Mouse (Mus musculus): ENCODE data around the gene Cby3. TPM values are rescaled to one million over a fixed set of nuclear protein-coding genes. Genes with fewer than 3 reads are reported as not detected.
A peak's percentile ranks its signal among the peaks of the same experiment; 100 is the strongest.

Gene Cby3
- total RNA-seq, 2 experiments from 2014 or later, result not detected

DNA sequence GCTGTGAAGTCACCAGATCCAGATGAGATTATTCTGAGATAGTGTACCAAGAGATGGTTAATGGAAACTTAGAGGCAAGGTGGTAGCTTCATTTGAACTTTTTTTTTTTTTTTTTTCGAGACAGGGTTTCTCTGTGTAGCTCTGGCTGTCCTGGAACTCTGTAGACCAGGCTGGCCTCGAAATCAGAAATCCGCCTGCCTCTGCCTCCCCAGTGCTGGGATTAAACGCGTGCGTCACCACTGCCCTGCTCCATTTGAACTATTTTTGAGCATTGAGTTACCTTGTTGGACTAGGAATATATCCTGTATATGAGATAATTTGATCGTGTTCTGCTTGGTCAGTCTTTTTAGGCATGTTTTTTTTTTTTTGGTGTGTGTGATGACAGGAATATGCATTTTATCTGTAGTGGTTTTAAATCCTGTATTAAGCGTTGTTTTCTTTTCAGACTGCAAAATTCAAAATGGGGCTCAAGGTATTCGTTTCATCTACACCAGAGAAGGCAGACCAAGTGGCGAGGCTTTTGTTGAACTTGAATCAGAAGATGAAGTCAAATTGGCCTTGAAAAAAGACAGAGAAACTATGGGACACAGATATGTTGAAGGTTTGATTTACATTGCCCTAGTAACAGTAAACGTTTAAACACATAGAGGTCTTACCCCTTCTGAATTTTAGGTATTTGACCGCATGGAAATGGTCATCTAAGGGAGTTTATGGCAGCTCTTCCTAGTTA is 24.9 kb downstream of the Cby3 start:
- intact Hi-C loops (cut with DNase I), result no loop called here
- DNase-seq (ENCODE audit: extremely low spot score in 1 of 2, low spot score in 2 of 2), result no peak

DNA sequence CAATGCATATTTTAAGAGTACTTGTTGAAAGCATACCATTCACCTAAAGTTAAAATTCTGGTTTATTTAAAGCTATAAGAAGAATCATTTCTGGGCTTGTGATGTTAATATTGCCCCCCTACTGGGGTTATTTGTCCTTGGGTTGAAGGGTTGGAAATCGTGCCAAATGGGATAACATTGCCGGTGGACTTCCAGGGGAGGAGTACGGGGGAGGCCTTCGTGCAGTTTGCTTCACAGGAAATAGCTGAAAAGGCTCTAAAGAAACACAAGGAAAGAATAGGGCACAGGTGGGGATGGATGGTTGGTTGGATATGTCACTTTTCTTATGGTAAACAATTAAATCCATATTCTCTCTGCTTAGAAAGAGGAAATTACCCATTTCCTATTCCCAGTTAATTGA is 27.0 kb downstream of the Cby3 start:
- intact Hi-C loops (cut with DNase I), result no loop called here
- DNase-seq (ENCODE audit: extremely low spot score in 1 of 2, low spot score in 2 of 2), result no peak

DNA sequence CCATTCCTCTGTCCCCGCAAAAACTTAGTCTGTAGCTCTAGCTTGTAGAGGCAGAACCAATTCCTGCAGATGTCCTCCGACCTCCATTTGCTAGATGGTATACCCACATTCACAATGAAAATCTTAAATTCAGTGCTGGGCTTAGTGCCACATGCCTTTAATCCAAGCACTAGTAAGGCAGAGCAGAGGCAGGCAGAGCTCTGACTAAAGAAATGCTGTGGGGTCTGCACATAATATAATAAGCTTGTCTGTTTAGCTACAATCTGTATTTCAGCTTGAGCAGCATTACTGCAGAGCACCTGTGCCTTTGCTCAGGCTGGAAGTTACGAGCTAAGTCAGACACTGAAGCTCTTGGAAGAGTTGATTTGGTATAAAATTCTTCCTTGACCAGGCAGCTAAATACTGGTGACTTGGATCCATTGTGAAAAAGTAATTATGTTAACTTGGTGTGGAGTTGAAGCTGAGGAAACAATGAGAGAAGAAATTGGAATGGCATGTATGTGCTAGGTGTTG is 33.0 kb downstream of the Cby3 start:
- intact Hi-C loops (cut with DNase I), result no loop called here
- DNase-seq (ENCODE audit: extremely low spot score in 1 of 2, low spot score in 2 of 2), result no peak

DNA sequence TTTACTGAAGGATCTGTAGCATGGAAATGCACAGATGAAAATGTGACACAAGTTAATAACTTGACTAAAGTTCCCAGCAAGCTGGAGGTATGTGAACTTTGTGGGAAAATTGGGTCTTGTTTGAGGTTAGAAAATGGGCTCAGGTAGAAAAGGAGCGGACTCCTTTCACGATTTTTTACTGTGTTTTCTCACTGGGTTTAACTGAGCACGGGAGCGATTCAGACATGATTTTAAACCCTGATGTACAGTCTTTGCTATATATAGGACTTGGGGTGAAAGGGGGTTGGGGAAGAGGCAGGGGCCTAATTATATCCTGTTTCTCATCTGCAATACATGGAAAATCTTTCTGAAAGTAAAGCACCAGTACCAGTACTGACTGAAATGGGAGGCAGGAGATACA is 33.4 kb downstream of the Cby3 start:
- intact Hi-C loops (cut with DNase I), result no loop called here
- no peak for DNase-seq (ENCODE audit: extremely low spot score in 1 of 2, low spot score in 2 of 2)

DNA sequence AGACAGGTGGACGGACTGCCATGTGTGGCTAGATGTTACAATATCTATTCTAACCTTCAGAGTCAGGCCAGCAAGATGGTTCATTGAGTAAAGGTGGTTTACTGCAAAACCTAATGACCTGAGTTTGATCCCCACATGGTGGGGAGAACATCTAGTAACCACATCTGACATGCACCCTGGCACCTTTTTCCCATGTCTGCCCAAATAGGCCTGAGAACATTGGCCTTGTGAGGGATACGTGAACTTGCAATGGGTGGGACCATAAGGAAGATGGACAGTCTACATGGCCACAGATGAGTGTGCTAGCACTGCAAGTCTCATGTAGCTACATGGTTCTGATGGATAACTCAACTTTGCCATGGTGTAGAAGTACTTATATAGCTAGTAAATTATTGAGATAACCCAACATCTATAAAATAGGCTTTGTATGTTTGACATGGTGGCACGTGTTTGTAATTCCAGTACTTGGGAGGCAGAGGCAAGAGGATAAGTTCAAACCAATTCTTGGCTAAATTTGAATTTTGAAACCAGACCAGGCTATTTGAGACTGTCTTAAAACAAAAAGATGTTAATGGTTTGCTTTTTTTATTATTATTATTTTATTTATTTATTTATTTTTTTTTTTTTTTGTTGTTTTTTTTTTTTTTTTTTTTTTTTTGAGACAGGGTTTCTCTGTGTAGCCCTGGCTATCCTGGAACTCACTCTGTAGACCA is 34.1 kb downstream of the Cby3 start:
- DNase-seq (ENCODE audit: extremely low spot score in 1 of 2, low spot score in 2 of 2), result no peak
- intact Hi-C loops (cut with DNase I), result no loop called here

DNA sequence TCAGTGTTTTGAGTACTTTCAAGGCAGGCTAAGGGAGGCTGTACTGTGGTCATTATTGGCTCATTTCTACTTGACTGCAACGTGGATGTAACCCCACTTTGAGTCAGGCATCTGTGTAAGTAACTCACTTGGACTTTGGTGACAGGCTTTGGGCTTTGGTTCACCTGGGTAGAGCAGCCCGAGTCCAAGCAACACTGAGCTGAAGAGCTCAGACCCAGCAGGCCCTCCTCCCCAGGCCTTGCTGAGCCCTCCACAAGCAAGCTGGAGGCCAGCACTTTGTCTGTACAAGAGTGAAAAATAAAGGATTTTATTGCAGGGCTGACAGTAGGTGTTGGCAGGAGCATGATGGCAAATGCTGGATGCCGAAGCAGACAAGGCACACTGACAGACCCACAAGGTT is 34.7 kb downstream of the Cby3 start:
- intact Hi-C loops (cut with DNase I), result no loop called here
- no peak for DNase-seq (ENCODE audit: extremely low spot score in 1 of 2, low spot score in 2 of 2)

DNA sequence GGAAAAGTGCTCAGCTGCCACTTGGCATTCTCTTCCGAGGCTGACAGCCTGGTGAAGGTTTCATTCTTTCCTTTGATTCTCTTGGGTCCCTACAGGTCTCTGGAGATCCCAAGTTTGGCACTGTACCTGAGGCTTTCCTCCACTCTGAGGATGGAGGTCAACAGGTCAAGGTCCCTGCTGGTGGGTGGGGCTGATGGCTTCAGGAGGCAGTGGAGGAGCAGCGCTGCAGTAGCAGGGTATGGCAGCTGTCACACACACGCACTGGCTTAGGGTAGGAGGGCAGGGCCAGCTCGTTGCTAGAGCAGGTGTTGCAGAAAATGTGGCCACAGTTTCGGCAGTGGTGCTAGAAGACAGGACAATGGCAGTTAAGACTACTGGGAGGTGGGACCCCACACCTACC is 35.4 kb downstream of the Cby3 start:
- DNase-seq (ENCODE audit: extremely low spot score in 1 of 2, low spot score in 2 of 2), result no peak
- intact Hi-C loops (cut with DNase I), result no loop called here

DNA sequence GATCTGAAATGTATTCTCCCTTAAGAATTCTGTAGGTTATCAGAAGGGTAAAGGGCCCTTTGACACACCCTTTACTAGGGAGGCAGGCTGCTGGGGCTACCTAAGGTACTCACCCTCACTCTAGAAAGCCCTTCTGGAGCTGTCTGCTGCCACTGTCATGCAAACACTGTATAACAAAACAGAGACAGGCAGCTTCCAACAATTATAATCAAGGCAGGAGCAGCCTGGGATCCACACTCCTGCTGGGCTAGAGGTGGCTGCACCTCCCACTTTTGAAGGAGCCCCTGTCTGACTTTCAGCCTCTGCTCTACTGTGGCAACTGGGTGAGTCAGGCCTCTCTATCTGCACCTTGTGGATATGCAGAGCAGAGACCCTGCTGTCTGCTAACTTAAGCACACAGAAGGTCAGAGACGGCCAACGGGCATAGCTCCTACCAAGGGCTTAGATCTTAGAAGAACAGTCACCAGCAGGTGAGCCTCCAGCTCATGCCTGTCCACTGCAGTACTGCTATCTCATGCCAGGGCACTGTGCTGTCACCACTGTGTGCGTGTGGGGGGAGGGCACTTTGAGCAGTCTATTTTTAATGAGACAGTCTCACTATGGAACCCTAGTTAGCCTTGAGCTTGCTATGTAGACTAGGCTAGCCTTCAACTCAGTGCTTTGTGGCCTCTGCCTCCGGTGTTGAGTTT is 37.2 kb downstream of the Cby3 start:
- no peak for DNase-seq (ENCODE audit: extremely low spot score in 1 of 2, low spot score in 2 of 2)
- intact Hi-C loops (cut with DNase I), result no loop called here

DNA sequence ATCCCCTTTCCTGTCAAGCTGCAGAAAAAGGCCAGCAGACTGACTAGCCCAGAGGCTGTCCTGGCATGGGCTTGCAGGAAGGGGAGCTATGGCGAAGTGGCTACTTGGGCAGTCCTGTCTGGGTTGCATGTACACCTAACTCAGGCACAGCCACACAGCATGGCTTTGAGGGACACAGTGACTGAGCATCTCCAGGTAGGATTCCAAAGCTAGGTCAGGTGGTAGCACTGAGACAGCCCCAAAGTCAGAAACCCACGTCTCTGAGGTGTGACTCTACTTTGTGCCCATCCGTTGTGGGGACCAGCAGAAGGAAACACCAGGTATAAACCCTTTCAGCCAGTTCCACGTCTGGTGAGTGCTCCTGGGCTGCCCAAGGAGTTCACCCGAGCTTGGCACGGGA is 39.0 kb downstream of the Cby3 start:
- DNase-seq (ENCODE audit: extremely low spot score in 1 of 2, low spot score in 2 of 2), result no peak
- intact Hi-C loops (cut with DNase I), result no loop called here

DNA sequence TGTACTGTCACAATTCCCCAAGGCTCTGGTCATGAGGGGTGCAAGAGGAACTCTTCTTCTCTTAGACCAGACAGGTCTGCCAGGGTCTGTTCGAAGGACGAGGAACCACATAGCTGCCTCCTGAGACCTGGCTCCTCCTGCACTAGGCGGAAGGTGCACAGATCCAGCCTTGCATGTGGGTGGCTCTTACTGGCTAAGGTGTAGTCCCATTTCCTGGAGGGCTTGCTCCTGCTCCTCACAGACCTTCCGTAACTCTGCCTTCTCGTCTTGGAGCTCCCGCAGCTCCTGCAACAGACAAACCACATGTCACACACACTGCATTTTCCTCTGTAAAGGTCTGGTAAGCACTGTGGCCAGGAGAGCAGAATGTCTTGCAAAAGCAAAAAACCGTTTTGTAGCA is 40.5 kb downstream of the Cby3 start:
- no peak for DNase-seq (ENCODE audit: extremely low spot score in 1 of 2, low spot score in 2 of 2)
- intact Hi-C loops (cut with DNase I), result no loop called here

DNA sequence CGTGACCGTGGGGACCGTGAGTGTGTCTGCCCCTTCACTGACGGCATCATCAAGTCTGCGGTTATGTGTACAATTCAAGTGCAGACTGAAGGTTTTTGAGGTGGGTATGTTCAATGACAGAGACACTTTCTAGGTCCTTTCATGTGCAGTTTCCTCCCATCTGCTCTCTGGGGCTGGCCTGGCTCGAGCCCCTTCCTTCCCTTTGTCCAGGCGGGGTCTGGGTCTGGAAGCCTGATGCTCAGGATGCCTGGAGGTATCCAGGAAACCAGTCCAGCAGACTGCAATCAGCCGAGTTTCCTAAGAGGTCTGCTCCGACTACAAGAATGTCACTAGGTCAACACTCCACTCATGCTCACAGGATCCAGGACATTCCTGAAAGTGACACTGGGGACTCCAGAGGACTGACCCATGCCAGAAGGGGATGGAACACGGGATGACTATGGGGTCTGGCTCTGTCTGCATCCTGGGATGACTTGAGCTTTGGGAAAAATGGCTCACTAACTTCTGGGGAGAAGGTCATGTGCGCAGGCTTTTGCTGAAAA is 42.6 kb downstream of the Cby3 start:
- intact Hi-C loops (cut with DNase I), result no loop called here
- DNase-seq (ENCODE audit: extremely low spot score in 1 of 2, low spot score in 2 of 2), result no peak

DNA sequence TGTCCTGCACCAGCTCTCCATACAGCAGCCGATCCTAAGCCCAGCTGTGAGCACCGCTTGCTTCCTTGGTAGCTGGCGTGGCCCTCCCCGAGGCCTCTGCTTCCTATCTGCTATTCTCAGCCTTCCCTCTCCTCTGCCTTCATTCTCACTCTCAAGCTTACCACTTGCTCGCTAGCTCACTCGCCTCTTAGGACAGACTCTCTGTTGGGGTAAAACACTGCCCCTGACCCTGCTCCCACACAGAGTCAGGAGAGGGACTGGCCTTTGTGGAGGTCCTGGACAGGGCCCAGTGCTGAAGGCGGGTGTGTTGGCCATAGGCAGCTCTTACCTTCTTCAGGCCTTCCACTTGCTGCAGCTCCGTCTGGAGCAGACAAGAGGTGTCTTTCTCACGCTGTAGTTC is 43.1 kb downstream of the Cby3 start:
- no peak for DNase-seq (ENCODE audit: extremely low spot score in 1 of 2, low spot score in 2 of 2)
- intact Hi-C loops (cut with DNase I), result no loop called here

DNA sequence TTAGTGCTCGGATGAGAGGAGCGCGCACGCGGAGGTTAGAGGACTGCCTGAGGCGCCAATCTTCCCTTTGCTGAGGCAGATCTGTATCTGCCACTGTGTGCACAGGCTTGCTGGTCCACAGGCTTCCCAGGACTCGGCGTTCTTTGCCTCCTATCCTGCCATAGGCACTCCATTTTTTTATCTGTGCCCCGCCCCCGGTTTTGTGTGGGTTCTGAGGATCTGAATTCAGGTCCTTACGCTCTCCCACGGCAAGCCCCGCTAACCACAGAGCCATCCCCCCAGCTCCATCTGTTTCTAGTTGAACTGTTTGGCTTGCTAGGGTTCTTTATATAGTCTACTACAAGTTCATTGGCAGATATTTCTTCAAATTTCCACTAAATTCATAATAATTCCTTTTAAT is 44.5 kb downstream of the Cby3 start:
- intact Hi-C loops (cut with DNase I), result no loop called here
- no peak for DNase-seq (ENCODE audit: extremely low spot score in 1 of 2, low spot score in 2 of 2)

DNA sequence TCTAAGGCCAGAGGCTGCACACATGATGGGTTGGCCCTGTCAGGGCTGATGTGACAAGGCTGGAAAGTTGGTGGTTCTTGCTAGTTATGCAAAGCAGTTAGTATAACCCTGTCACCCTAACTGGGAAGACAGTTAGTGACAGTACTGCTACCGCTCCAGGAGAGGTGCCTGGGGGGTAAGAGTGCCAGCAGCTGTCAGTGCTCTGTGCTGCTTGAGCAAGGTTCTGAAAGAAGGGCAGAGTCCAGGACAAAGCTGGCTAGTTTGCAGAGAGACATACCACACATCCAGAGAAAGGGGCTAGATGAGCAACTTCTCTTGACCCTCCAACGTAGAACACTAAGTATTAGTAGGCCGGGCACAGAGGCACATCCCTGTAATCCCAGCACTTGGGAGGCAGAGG is 48.2 kb downstream of the Cby3 start:
- intact Hi-C loops (cut with DNase I), result no loop called here
- DNase-seq (ENCODE audit: extremely low spot score in 1 of 2, low spot score in 2 of 2), result no peak

DNA sequence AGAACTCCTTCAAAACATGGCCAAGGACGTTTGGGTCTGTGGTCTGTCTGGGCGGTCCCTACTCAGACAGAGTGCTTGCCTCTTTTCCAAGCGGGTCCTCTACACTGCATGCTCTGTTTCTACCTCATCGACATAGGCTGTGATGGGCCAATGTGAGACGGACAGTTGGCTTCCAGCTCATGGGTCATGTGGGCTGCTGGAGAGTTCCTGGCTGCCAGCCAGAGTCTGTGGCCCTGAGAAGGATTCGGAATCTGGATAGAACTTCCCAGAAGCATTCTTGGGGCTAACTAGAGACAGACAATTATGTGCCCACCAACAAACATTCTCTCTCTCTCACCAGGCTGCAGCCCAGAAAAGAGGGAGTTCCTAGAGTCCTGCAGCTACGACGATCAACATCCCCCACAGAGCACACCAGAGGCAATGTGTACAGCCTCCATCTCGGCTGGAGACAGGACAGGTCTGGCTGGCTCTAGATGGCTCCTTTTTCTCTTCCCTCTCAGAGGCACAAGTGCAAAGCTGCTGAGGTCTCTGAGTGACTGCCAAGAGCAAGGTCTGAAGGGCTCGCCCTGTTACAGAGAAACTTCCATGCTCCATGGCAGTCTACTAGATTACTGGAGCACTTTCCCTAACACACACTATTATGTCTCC is 49.2 kb downstream of the Cby3 start:
- peak in 1 of 2 experiments; percentile 63 for DNase-seq (ENCODE audit: extremely low spot score in 1 of 2, low spot score in 2 of 2)
- intact Hi-C loops (cut with DNase I), result no loop called here

DNA sequence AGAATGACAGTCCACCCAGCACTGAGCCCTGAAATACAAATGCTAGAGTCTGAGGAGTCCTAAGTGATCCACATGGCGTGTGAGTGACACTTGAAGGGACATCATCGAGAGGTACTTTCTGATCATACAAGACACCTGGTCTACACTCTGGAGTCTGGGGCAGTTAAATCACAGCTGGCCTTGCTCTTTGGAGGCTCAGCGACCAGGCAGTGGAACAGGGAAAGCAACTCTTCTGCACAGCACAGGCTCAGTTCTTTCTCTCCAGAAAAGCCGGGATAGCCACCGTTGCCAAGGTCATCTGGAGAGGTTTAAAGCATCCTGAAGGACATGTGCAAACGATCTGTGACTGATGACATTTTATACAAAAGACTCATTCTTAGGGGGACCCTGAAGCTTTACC is 53.0 kb downstream of the Cby3 start:
- intact Hi-C loops (cut with DNase I), result no loop called here

More for the DNA sequence above, 53.0 kb downstream of the Cby3 start:
- no peak for DNase-seq (ENCODE audit: extremely low spot score in 1 of 2, low spot score in 2 of 2)

Measured in left cerebral cortex, postnatal 10 days (tissue).